Mouse (Mus musculus): ENCODE results near the gene Csf1. TPM values are rescaled to one million over a fixed set of nuclear protein-coding genes. Genes with fewer than 3 reads are reported as not detected.

Csf1 gene
- polyA plus RNA-seq, 1 experiment from 2014 or later: 6.1 TPM

- no peak for ATAC-seq (ENCODE audit: insufficient number of reproducible peaks, insufficient read depth, low FRiP score, low TSS enrichment, low read depth)
- 83% methylated on average over 4 of the region's 4 CpGs for WGBS
- Histone ChIP-seq H3K9me3 (no peaks in the 10 kb centered on the region), H3K4me2 (no peak overlapping the region), H3K27ac (no peak overlapping the region), H3K4me3 (replicated peaks) (no peak overlapping the region), H3K36me3 (peaks cover 82% of the 10 kb centered on the region), H3K9ac (replicated peaks) (no peak overlapping the region), H3K4me1 (replicated peaks) (peaks cover 31% of the 10 kb centered on the region), H3K27me3 (no peaks in the 10 kb centered on the region)
Measured at GRCm38 (mm10) chr3:107749446-107749845, 10.8 kb downstream of the Csf1 start.

GRCm38 (mm10) chr3:107748260-107748955, 11.9 kb downstream of the Csf1 start:
- no peak overlapping the region for H3K9ac ChIP-seq (replicated peaks)
- H3K36me3 ChIP-seq: peaks cover 75% of the 10 kb centered on the region
- H3K4me3 ChIP-seq (replicated peaks): no peak overlapping the region
- no peak for ATAC-seq (ENCODE audit: insufficient number of reproducible peaks, insufficient read depth, low FRiP score, low TSS enrichment, low read depth)
- H3K4me1 ChIP-seq (replicated peaks): peaks cover 36% of the 10 kb centered on the region
- no peaks in the 10 kb centered on the region for H3K9me3 ChIP-seq
- no peak overlapping the region for H3K27ac ChIP-seq
- 85% methylated on average over 14 of the region's 14 CpGs for WGBS
- no peaks in the 10 kb centered on the region for H3K27me3 ChIP-seq
- H3K4me2 ChIP-seq: no peak overlapping the region

GRCm38 (mm10) chr3:107746026-107746425, 14.2 kb downstream of the Csf1 start:
- 50% methylated on average over 3 of the region's 3 CpGs for WGBS
- H3K27ac ChIP-seq: peak overlapping the region; percentile 50
- peaks cover 68% of the 10 kb centered on the region for H3K36me3 ChIP-seq

GRCm38 (mm10) chr3:107743650-107744049, 16.6 kb downstream of the Csf1 start:
- no peak overlapping the region for H3K4me2 ChIP-seq
- WGBS: 96% methylated on average over 1 of the region's 1 CpGs
- H3K9ac ChIP-seq (replicated peaks): no peak overlapping the region
- H3K9me3 ChIP-seq: no peaks in the 10 kb centered on the region
- no peak overlapping the region for H3K4me3 ChIP-seq (replicated peaks)
- no peak for ATAC-seq (ENCODE audit: insufficient number of reproducible peaks, insufficient read depth, low FRiP score, low TSS enrichment, low read depth)
- H3K4me1 ChIP-seq (replicated peaks): peaks cover 60% of the 10 kb centered on the region
- H3K36me3 ChIP-seq: peaks cover 48% of the 10 kb centered on the region
- H3K27me3 ChIP-seq: no peaks in the 10 kb centered on the region
- no peak overlapping the region for H3K27ac ChIP-seq

More at GRCm38 (mm10) chr3:107746026-107746425, 14.2 kb downstream of the Csf1 start:
- Histone ChIP-seq H3K4me2 (no peak overlapping the region), H3K9ac (replicated peaks) (no peak overlapping the region), H3K9me3 (no peaks in the 10 kb centered on the region), H3K27me3 (no peaks in the 10 kb centered on the region), H3K4me3 (replicated peaks) (no peak overlapping the region), H3K4me1 (replicated peaks) (peaks cover 44% of the 10 kb centered on the region)
- ATAC-seq (ENCODE audit: insufficient number of reproducible peaks, insufficient read depth, low FRiP score, low TSS enrichment, low read depth): no peak

- ATAC-seq (ENCODE audit: insufficient number of reproducible peaks, insufficient read depth, low FRiP score, low TSS enrichment, low read depth): no peak
- Histone ChIP-seq H3K27me3 (no peaks in the 10 kb centered on the region), H3K4me1 (replicated peaks) (peaks cover 60% of the 10 kb centered on the region), H3K4me3 (replicated peaks) (no peak overlapping the region), H3K9me3 (no peaks in the 10 kb centered on the region), H3K27ac (no peak overlapping the region), H3K36me3 (peaks cover 42% of the 10 kb centered on the region), H3K4me2 (no peak overlapping the region), H3K9ac (replicated peaks) (no peak overlapping the region)
- 10% methylated on average over 3 of the region's 3 CpGs for WGBS
Measured at GRCm38 (mm10) chr3:107743107-107743506, 17.2 kb downstream of the Csf1 start.

GRCm38 (mm10) chr3:107742071-107742710, 18.1 kb downstream of the Csf1 start:
- Histone ChIP-seq H3K9me3 (no peaks in the 10 kb centered on the region), H3K36me3 (peaks cover 37% of the 10 kb centered on the region), H3K4me3 (replicated peaks) (no peak overlapping the region), H3K27me3 (no peaks in the 10 kb centered on the region), H3K4me1 (replicated peaks) (peaks cover 66% of the 10 kb centered on the region), H3K27ac (peak overlapping the region; percentile 31), H3K9ac (replicated peaks) (no peak overlapping the region), H3K4me2 (no peak overlapping the region)
- WGBS: 92% methylated on average over 10 of the region's 10 CpGs
- no peak for ATAC-seq (ENCODE audit: insufficient number of reproducible peaks, insufficient read depth, low FRiP score, low TSS enrichment, low read depth)

GRCm38 (mm10) chr3:107741387-107741786, 18.9 kb downstream of the Csf1 start:
- Histone ChIP-seq H3K4me2 (no peak overlapping the region), H3K36me3 (peaks cover 31% of the 10 kb centered on the region), H3K27me3 (no peaks in the 10 kb centered on the region), H3K9ac (replicated peaks) (no peak overlapping the region), H3K9me3 (no peaks in the 10 kb centered on the region), H3K4me3 (replicated peaks) (no peak overlapping the region), H3K27ac (peak overlapping the region; percentile 81), H3K4me1 (replicated peaks) (peaks cover 58% of the 10 kb centered on the region)
- no peak for ATAC-seq (ENCODE audit: insufficient number of reproducible peaks, insufficient read depth, low FRiP score, low TSS enrichment, low read depth)

- peak; percentile 73; the same call in 1 of the 2 replicates for ATAC-seq (ENCODE audit: insufficient number of reproducible peaks, insufficient read depth, low FRiP score, low TSS enrichment, low read depth)
- Histone ChIP-seq H3K4me1 (replicated peaks) (peaks cover 52% of the 10 kb centered on the region), H3K27me3 (no peaks in the 10 kb centered on the region), H3K9me3 (no peaks in the 10 kb centered on the region), H3K4me2 (no peak overlapping the region), H3K4me3 (replicated peaks) (no peak overlapping the region), H3K27ac (peak overlapping the region; percentile 81), H3K36me3 (peaks cover 24% of the 10 kb centered on the region; the same call in 1 of the 2 replicates), H3K9ac (replicated peaks) (no peak overlapping the region)
- WGBS: 10% methylated on average over 6 of the region's 6 CpGs
Measured at GRCm38 (mm10) chr3:107740578-107741207, 19.6 kb downstream of the Csf1 start.

GRCm38 (mm10) chr3:107739966-107740365, 20.3 kb downstream of the Csf1 start:
- Histone ChIP-seq H3K9me3 (no peaks in the 10 kb centered on the region), H3K27me3 (no peaks in the 10 kb centered on the region), H3K27ac (peak overlapping the region; percentile 81), H3K9ac (replicated peaks) (no peak overlapping the region), H3K4me1 (replicated peaks) (peaks cover 50% of the 10 kb centered on the region), H3K4me2 (no peak overlapping the region), H3K4me3 (replicated peaks) (no peak overlapping the region), H3K36me3 (peaks cover 18% of the 10 kb centered on the region; the same call in 1 of the 2 replicates)
- 54% methylated on average over 2 of the region's 2 CpGs for WGBS
- ATAC-seq (ENCODE audit: insufficient number of reproducible peaks, insufficient read depth, low FRiP score, low TSS enrichment, low read depth): no peak

- Histone ChIP-seq H3K9me3 (no peaks in the 10 kb centered on the region), H3K27ac (peak overlapping the region; percentile 81), H3K4me2 (no peak overlapping the region), H3K4me1 (replicated peaks) (peaks cover 50% of the 10 kb centered on the region), H3K9ac (replicated peaks) (no peak overlapping the region), H3K27me3 (no peaks in the 10 kb centered on the region), H3K36me3 (peaks cover 18% of the 10 kb centered on the region; the same call in 1 of the 2 replicates), H3K4me3 (replicated peaks) (no peak overlapping the region)
- WGBS: 66% methylated on average over 3 of the region's 3 CpGs
- ATAC-seq (ENCODE audit: insufficient number of reproducible peaks, insufficient read depth, low FRiP score, low TSS enrichment, low read depth): no peak
Measured at GRCm38 (mm10) chr3:107739456-107739855, 20.8 kb downstream of the Csf1 start.

GRCm38 (mm10) chr3:107738620-107739019, 21.6 kb downstream of the Csf1 start:
- Histone ChIP-seq H3K9ac (replicated peaks) (no peak overlapping the region), H3K9me3 (no peaks in the 10 kb centered on the region), H3K36me3 (peaks cover 17% of the 10 kb centered on the region; the same call in 1 of the 2 replicates), H3K4me2 (no peak overlapping the region), H3K27me3 (no peaks in the 10 kb centered on the region), H3K4me3 (replicated peaks) (no peak overlapping the region), H3K27ac (no peak overlapping the region), H3K4me1 (replicated peaks) (peaks cover 46% of the 10 kb centered on the region)
- 87% methylated on average over 1 of the region's 1 CpGs for WGBS
- no peak for ATAC-seq (ENCODE audit: insufficient number of reproducible peaks, insufficient read depth, low FRiP score, low TSS enrichment, low read depth)

Measured in limb, embryonic 12.5 days (tissue).